Mouse (Mus musculus) gastrocnemius, postnatal 10 days (tissue): ENCODE results near the gene Rnf212. TPM values are rescaled to one million over a fixed set of nuclear protein-coding genes. Genes with fewer than 3 reads are reported as not detected.

ENCODE experiments used
- DNase-seq: peaks from one replicate; pipeline ENCODE4 v3.0.0; 2021; ENCODE audit warnings: mixed read lengths
- total RNA-seq, 2 experiments: library from RNA; stranded (reverse); gene quantifications; 2 replicates each; pipeline ENCODE4 v1.2.3; 2021

Rnf212 gene
- total RNA-seq, 2 experiments from 2014 or later: not detected

GRCm38 (mm10) chr5:108711968-108712367, 62.8 kb downstream of the Rnf212 start:
- DNase-seq: no peak

DNA sequence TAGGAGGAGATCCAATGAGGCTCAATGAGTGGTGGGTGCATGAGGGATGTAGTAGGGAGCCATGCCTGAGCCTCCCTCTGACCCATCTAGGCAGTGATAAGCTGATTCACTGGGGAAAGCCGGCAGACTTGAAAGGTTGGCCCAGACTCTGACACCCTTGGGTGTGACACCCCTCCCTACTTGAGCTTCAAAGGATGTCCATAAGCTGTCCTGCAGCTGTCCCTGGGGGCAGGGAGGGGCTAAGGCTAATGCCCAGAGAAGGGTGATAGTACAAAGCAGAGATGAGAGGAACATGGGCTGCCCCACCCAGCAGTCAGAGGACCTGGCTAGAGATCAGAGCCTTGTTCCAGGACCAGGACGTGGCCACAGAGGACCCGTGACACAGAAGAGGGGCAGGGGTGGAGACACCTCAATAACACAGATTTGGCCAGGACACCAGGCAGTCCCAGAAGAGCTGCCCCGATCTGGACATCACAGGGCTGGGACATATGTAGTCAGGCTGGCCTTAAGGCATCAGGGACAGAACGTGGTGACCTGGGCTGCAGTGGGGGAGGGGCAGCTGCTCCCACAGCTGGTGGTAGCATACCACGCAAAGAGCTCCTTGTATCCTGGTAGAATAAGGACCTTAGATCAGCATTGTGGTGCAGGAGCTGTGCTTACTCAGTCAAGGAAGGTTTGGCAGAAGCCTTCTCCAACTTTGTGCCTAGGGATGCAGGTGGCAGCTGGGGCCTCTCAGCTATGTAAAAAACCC, 65.6 kb downstream of the Rnf212 start:
- no peak for DNase-seq

DNA sequence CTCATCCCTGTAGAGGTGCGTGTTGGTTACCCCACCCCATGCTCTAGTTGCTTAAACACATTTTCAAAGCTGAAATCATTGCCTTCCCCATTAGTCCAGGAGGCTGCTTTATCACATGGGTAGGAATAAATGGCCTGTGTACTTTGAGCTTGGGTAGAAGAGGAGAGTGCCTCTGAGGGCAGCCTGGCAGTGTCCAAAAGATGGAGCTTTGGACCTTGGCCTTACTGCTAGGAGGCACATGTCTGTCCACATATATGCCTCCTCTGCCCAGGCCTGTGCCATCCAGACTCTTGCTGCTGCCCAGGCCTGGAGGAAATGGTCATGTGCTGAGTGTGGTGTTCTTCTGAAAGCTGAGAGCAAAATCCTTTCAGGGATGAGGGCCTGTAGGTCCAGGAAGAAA, 66.4 kb downstream of the Rnf212 start:
- no peak for DNase-seq

- no peak for DNase-seq
Measured at GRCm38 (mm10) chr5:108707758-108708157, 67.0 kb downstream of the Rnf212 start.

DNA sequence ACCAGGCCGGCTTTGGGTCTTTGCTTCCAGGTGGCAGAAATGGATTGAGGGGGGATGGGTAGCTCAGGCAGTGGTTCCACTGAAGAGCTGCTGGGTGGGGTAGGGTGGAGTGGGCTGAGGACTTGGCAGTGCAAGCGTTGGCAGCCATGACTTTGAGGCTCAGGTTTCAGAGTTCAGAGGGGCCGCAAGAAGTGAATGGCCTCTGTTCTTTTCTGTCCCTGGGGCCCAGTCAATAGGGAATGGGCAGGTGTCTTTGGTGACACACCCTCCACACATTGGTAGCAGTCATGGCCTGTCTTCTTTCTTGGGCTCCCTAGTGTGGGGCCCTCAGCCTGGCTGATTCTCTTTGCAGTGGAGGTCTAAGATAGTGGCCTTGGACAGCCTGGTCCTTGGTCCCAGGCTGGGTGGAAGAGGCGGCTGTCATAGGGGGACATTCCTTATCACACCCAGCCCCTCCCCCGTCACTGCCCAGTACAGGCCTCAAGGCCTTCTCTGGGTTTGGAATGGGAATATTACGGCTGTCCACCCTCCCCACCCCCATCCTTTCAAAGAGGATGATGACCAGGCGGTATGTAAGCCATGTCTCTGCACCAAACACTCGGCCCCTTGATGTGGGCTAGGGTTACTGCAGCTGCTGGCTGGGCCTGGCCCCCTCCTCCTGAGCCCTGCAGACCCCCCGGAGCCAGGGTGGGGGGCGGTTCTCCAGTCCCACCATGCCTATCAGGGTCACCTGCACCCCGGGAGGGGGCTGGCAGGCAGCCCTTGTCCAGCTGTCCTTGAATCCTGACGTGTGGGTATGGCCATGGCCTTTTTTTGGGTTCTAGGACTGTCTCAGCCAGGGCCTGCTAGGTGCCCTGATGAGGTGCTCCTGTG, 70.8 kb downstream of the Rnf212 start:
- DNase-seq: no peak

GRCm38 (mm10) chr5:108701341-108702021, 73.3 kb downstream of the Rnf212 start:
- no peak for DNase-seq

DNA sequence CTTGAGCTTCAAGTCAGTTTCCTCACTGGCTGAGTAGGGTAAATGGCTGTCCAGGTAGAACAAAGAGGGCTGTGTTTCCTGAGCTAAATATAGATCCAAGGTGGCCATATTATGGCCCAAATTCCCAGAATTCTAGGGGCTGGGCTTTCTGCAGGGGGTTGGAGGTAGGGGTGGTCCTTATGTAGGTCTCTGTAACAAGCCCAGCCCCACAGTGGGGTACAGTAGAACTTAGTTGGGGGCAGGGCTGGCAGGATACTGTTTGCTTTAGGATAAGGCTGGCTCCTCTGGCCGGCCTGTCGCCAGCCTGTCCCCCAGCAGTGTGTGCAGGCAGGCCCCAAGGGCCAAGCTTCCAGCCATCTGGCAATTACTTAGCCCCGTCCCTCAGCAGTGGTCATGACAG, 74.4 kb downstream of the Rnf212 start:
- DNase-seq: no peak

- DNase-seq: no peak
Measured at GRCm38 (mm10) chr5:108697341-108697753, 77.4 kb downstream of the Rnf212 start.

- DNase-seq: no peak
Measured at GRCm38 (mm10) chr5:108696542-108696941, 78.2 kb downstream of the Rnf212 start.

- peak; percentile 23 for DNase-seq
Measured at GRCm38 (mm10) chr5:108695861-108696260, 78.9 kb downstream of the Rnf212 start.

GRCm38 (mm10) chr5:108694352-108695261, 80.2 kb downstream of the Rnf212 start:
- DNase-seq: peak; percentile 48

DNA sequence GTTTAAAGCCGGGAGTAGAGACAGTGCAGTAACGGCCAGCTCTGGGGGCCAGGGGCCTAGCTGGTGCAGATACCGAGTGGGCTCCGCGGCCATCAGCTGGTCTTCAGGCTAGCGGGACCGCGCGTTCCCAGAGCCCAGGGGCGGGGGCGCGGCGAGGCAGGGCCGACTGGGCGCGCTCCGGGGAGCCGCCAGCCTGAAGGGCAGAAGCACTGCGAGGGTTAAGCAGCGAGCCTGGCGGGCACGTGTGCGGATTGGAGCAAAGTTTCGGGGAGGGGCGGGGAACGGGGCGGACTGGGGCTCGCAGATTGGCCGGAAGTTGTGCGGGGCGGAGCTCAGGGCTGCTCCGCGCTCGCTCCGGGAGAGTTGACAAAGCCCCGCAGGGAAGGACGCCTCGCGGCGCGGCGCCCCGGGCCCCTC, 80.9 kb downstream of the Rnf212 start:
- peak; percentile 86 for DNase-seq

- DNase-seq: peak; percentile 63
Measured at GRCm38 (mm10) chr5:108692271-108692670, 82.5 kb downstream of the Rnf212 start, which contains the start of gene Fgfrl1. Gene Fgfrl1 (plus strand): TSS chr5:108692382.

DNA sequence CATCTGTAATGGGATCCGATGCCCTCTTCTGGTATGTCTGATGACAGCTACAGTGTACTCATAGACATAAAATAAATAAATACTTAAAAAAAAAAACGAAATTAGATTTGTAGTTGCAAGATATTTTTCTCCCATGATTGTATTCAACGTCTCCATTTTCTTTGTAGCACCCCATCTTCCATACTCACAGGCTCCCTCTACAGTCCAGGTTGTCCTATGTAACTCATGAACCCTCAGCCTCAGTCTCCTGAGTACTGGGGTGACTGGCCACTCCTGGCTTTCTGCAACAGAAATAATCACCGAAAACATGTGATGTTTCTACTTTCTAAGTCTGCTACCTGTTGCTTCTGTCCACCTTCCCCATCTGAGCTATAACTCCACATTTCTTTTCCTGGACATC, 83.6 kb downstream of the Rnf212 start:
- DNase-seq: no peak

- DNase-seq: no peak
Measured at GRCm38 (mm10) chr5:108689091-108689490, 85.7 kb downstream of the Rnf212 start.

DNA sequence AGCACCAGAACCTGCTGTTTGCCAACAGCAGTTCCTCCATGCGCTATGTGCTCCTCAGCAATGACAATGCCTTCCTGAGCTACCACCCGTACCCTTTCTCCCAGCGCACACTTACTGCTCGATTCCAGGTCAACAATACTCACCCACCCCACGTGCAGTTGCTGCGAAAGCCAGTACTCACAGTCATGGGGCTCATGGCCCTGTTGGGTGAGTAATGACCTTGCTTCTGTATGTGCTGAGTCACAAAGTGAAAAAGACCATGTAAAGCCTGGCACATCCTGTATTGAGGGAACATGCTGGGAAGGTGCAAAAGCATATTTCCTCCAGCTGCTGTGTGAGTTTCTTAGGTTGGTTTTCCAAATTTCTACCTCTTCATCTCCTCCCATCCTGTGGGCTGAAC, 93.9 kb downstream of the Rnf212 start:
- no peak for DNase-seq

GRCm38 (mm10) chr5:108679909-108680308, 94.9 kb downstream of the Rnf212 start:
- DNase-seq: no peak
